Comparison of ENCODE assay signal across 13 mouse cellular contexts in genomic region chr12:111373411-111373810, GRCm38 (mm10). TPM values are rescaled to one million over a fixed set of nuclear protein-coding genes. Genes with fewer than 3 reads are reported as not detected.
"Had no signal": no experiment of that assay in that cellular context is flagged by ENCODE, and none has a peak within 500 bp of the region (broad histone marks: within the 10 kb centered on the region; RNA-seq: fewer than 3 reads in every experiment).

No protein-coding gene starts in this region.

- ATAC-seq: hindbrain, embryonic 16.5 days had no signal

- H3K27me3 ChIP-seq: hindbrain, embryonic 12.5 days; limb, embryonic 15.5 days; lung, embryonic 15.5 days; midbrain, embryonic 12.5 days; neural tube, embryonic 12.5 days; stomach, embryonic 15.5 days had no signal

- H3K4me3 ChIP-seq: hindbrain, embryonic 12.5 days; limb, embryonic 15.5 days; lung, embryonic 15.5 days; midbrain, embryonic 12.5 days; myocyte; neural tube, embryonic 12.5 days; stomach, embryonic 15.5 days had no signal

- H3K27ac ChIP-seq: hindbrain, embryonic 12.5 days; limb, embryonic 15.5 days; lung, embryonic 15.5 days; midbrain, embryonic 12.5 days; neural tube, embryonic 12.5 days; stomach, embryonic 15.5 days had no signal

- H3K36me3 ChIP-seq: hindbrain, embryonic 12.5 days; limb, embryonic 15.5 days; lung, embryonic 15.5 days; midbrain, embryonic 12.5 days; neural tube, embryonic 12.5 days; stomach, embryonic 15.5 days had no signal

- DNase-seq: kidney, postnatal 14 days; layer of hippocampus, postnatal 36 days; thymus, postnatal 36 days had no signal

- H3K4me2 ChIP-seq: hindbrain, embryonic 12.5 days; limb, embryonic 15.5 days; lung, embryonic 15.5 days; midbrain, embryonic 12.5 days; neural tube, embryonic 12.5 days; stomach, embryonic 15.5 days had no signal

- H3K9ac ChIP-seq: hindbrain, embryonic 12.5 days; limb, embryonic 15.5 days; lung, embryonic 15.5 days; midbrain, embryonic 12.5 days; neural tube, embryonic 12.5 days; stomach, embryonic 15.5 days had no signal

- H3K9me3 ChIP-seq: hindbrain, embryonic 12.5 days; limb, embryonic 15.5 days; lung, embryonic 15.5 days; midbrain, embryonic 12.5 days; neural tube, embryonic 12.5 days; stomach, embryonic 15.5 days had no signal

RNA-seq across cellular contexts. Expression of gene Lbhd2, which starts 33.2 kb away (rescaled TPM):
- total RNA-seq: megakaryocyte-erythroid progenitor cell, adult 5-6 weeks; neutrophil, adult 5-6 weeks had no signal
- polyA plus RNA-seq: myocyte had no signal

RNA-seq across cellular contexts. Expression of gene Exoc3l4, which starts 43.4 kb away (rescaled TPM):
- total RNA-seq: megakaryocyte-erythroid progenitor cell, adult 5-6 weeks; neutrophil, adult 5-6 weeks had no signal
